Comparison of ENCODE assay signal across 8 mouse cellular contexts in genomic region chr4:129541868-129542591, GRCm38 (mm10). TPM values are rescaled to one million over a fixed set of nuclear protein-coding genes. Genes with fewer than 3 reads are reported as not detected.
DNase-seq lines count a peak whose midpoint lies in the region; ATAC-seq and TF ChIP-seq lines count a peak whose summit lies in the region.

No protein-coding gene starts in this region.

- no peak for TF ChIP-seq CTCF in testis, adult 2 months (IDR thresholded peaks at IDR 0.05; ENCODE audit: control insufficient read depth, insufficient read depth, insufficient replicate concordance, low read depth, low read length)

- no peaks in the 10 kb centered on the region for H3K27me3 ChIP-seq in forebrain, embryonic 14.5 days (replicated peaks; ENCODE audit: control insufficient read depth, insufficient read depth, low read length)
- H3K27me3 ChIP-seq in kidney, embryonic 14.5 days (ENCODE audit: control insufficient read depth, insufficient read depth, low read length), result no peaks in the 10 kb centered on the region
- no peaks in the 10 kb centered on the region for H3K27me3 ChIP-seq in testis, adult 2 months (ENCODE audit: control insufficient read depth, insufficient read depth, low read length)

- no peaks in the 10 kb centered on the region for H3K9me3 ChIP-seq in forebrain, embryonic 14.5 days (replicated peaks; ENCODE audit: control insufficient read depth, low read length)
- H3K9me3 ChIP-seq in kidney, embryonic 14.5 days (ENCODE audit: control insufficient read depth, low read length), result no peaks in the 10 kb centered on the region

- H3K9ac ChIP-seq in forebrain, embryonic 14.5 days (ENCODE audit: low read length), result peak overlapping the region; percentile 86
- peak overlapping the region; percentile 88 for H3K9ac ChIP-seq in kidney, embryonic 14.5 days (ENCODE audit: low read depth, low read length)

- peak overlapping the region; percentile 75; the same call in 1 of the 2 replicates for H3K27ac ChIP-seq in forebrain, embryonic 14.5 days (ENCODE audit: low read depth, low read length)
- H3K27ac ChIP-seq in kidney, embryonic 14.5 days (ENCODE audit: low read depth, low read length), result peak overlapping the region; percentile 80
- H3K27ac ChIP-seq in testis, adult 2 months (ENCODE audit: control insufficient read depth, insufficient read depth, low read depth, low read length), result peak overlapping the region; percentile 83

- 0 out of 2 replicates have a peak, but pooled peaks cover 7% of the 10 kb centered on the region for H3K36me3 ChIP-seq in forebrain, embryonic 14.5 days (ENCODE audit: control insufficient read depth, insufficient read depth, low read length)
- peaks cover 21% of the 10 kb centered on the region for H3K36me3 ChIP-seq in kidney, embryonic 14.5 days (ENCODE audit: control insufficient read depth, insufficient read depth, low read length)
- H3K36me3 ChIP-seq in testis, adult 2 months (ENCODE audit: control insufficient read depth, insufficient read depth, low read length), result no peaks in the 10 kb centered on the region

- H3K4me1 ChIP-seq in forebrain, embryonic 14.5 days (ENCODE audit: control insufficient read depth, insufficient read depth, low read length), result peaks cover 10% of the 10 kb centered on the region
- H3K4me1 ChIP-seq in kidney, embryonic 14.5 days (ENCODE audit: control insufficient read depth, insufficient read depth, low read length), result peaks cover 18% of the 10 kb centered on the region
- H3K4me1 ChIP-seq in testis, adult 2 months (ENCODE audit: control insufficient read depth, insufficient read depth, low read length), result peaks cover 5% of the 10 kb centered on the region

- peak overlapping the region; percentile 80 for H3K4me2 ChIP-seq in forebrain, embryonic 14.5 days (ENCODE audit: low read length)
- H3K4me2 ChIP-seq in kidney, embryonic 14.5 days (replicated peaks; ENCODE audit: low read depth, low read length), result peak overlapping the region; percentile 78

- H3K4me3 ChIP-seq in forebrain, embryonic 14.5 days (ENCODE audit: low read depth, low read length), result peak overlapping the region; percentile 79
- peak overlapping the region; percentile 89 for H3K4me3 ChIP-seq in kidney, embryonic 14.5 days (ENCODE audit: low read length)
- H3K4me3 ChIP-seq in testis, adult 2 months (ENCODE audit: control insufficient read depth, low read depth, low read length), result peak overlapping the region; percentile 98

- TF ChIP-seq POLR2A in testis, adult 2 months (IDR thresholded peaks at IDR 0.05; ENCODE audit: control insufficient read depth, low read depth, low read length), result no peak

- under 1% methylated on average over 30 of the region's 30 CpGs for WGBS in forebrain, embryonic 14.5 days
- WGBS in kidney, embryonic 14.5 days, result 1% methylated on average over 30 of the region's 30 CpGs

- ATAC-seq in forebrain, embryonic 14.5 days, result no peak; the same call in 1 of the 2 replicates
- ATAC-seq in kidney, embryonic 14.5 days (ENCODE audit: low FRiP score, low TSS enrichment), result peak; percentile 5; the same call in 1 of the 2 replicates
- peak; percentile 27; the same call in 1 of the 2 replicates for ATAC-seq in megakaryocyte-erythroid progenitor cell, adult 5-6 weeks (replicated peaks; ENCODE audit: low FRiP score, low TSS enrichment, poor library complexity, severe bottlenecking)

- peak; percentile 8 to 24 for DNase-seq in right cerebral cortex, adult 2 months (ENCODE audit: low spot score in 2 of 2)
- no peak for DNase-seq in right cerebral cortex, postnatal 10 days (ENCODE audit: low spot score in 2 of 2)
- peak; percentile 48 for DNase-seq in c-Kit-positive CD71-positive TER-119-positive erythroid progenitor cells, embryonic 14.5 days (ENCODE audit: low spot score)
- DNase-seq in forebrain, embryonic 14.5 days (ENCODE audit: low spot score), result peak; percentile 32
- no peak for DNase-seq in natural killer cell, adult 2 months (ENCODE audit: low spot score in 2 of 2)

RNA-seq across cellular contexts. Expression of gene Hdac1, which starts 0.5 kb away (rescaled TPM):
- polyA plus RNA-seq in forebrain, embryonic 14.5 days (2014; fragmentation: Nextera tagmentation; extraction: Ambion mirVana), result 132 and 154 TPM in 2 replicates
- polyA plus RNA-seq in kidney, embryonic 14.5 days (2014; fragmentation: Nextera tagmentation; extraction: Ambion mirVana), result 245 and 265 TPM in 2 replicates
- 136 and 147 TPM in 2 replicates for total RNA-seq in megakaryocyte-erythroid progenitor cell, adult 5-6 weeks (2014; fragmentation: Nextera tagmentation)
- total RNA-seq in megakaryocyte-erythroid progenitor cell, adult 5-6 weeks (2017), result 72.7 and 76.2 TPM in 2 replicates
- polyA plus RNA-seq in testis, adult 2 months (2012; rRNA removed), result 123 and 132 TPM in 2 replicates

RNA-seq across cellular contexts. Expression of gene Marcksl1, which starts 28.6 kb away (rescaled TPM):
- polyA plus RNA-seq in forebrain, embryonic 14.5 days (2014; fragmentation: Nextera tagmentation; extraction: Ambion mirVana), result 1,632 and 1,731 TPM in 2 replicates
- polyA plus RNA-seq in kidney, embryonic 14.5 days (2014; fragmentation: Nextera tagmentation; extraction: Ambion mirVana), result 823 and 993 TPM in 2 replicates
- 29.9 and 30.4 TPM in 2 replicates for total RNA-seq in megakaryocyte-erythroid progenitor cell, adult 5-6 weeks (2014; fragmentation: Nextera tagmentation)
- 41.4 and 48.3 TPM in 2 replicates for total RNA-seq in megakaryocyte-erythroid progenitor cell, adult 5-6 weeks (2017)
- 55.6 and 69.9 TPM in 2 replicates for polyA plus RNA-seq in testis, adult 2 months (2012; rRNA removed)

RNA-seq across cellular contexts. Expression of gene Lck, which starts 31.4 kb away (rescaled TPM):
- 8.2 and 9.0 TPM in 2 replicates for polyA plus RNA-seq in forebrain, embryonic 14.5 days (2014; fragmentation: Nextera tagmentation; extraction: Ambion mirVana)
- polyA plus RNA-seq in kidney, embryonic 14.5 days (2014; fragmentation: Nextera tagmentation; extraction: Ambion mirVana), result 11.4 and 14.1 TPM in 2 replicates
- total RNA-seq in megakaryocyte-erythroid progenitor cell, adult 5-6 weeks (2014; fragmentation: Nextera tagmentation), result 12.7 and 12.8 TPM in 2 replicates
- total RNA-seq in megakaryocyte-erythroid progenitor cell, adult 5-6 weeks (2017), result 3.7 and 11.6 TPM in 2 replicates
- 1.8 and 2.5 TPM in 2 replicates for polyA plus RNA-seq in testis, adult 2 months (2012; rRNA removed)

RNA-seq across cellular contexts. Expression of gene Fam167b, which starts 36.3 kb away (rescaled TPM):
- not detected in 2 replicates for polyA plus RNA-seq in forebrain, embryonic 14.5 days (2014; fragmentation: Nextera tagmentation; extraction: Ambion mirVana)
- polyA plus RNA-seq in kidney, embryonic 14.5 days (2014; fragmentation: Nextera tagmentation; extraction: Ambion mirVana), result 17.7 and 19.7 TPM in 2 replicates
- total RNA-seq in megakaryocyte-erythroid progenitor cell, adult 5-6 weeks (2014; fragmentation: Nextera tagmentation), result not detected in 2 replicates
- not detected in 2 replicates for total RNA-seq in megakaryocyte-erythroid progenitor cell, adult 5-6 weeks (2017)
- polyA plus RNA-seq in testis, adult 2 months (2012; rRNA removed), result 0.19 TPM in 1 of 2 replicates, not detected in the other

RNA-seq across cellular contexts. Expression of gene Fam229a, which starts 51.0 kb away (rescaled TPM):
- not detected in 2 replicates for polyA plus RNA-seq in forebrain, embryonic 14.5 days (2014; fragmentation: Nextera tagmentation; extraction: Ambion mirVana)
- polyA plus RNA-seq in kidney, embryonic 14.5 days (2014; fragmentation: Nextera tagmentation; extraction: Ambion mirVana), result 0.39 TPM in 1 of 2 replicates, not detected in the other
- total RNA-seq in megakaryocyte-erythroid progenitor cell, adult 5-6 weeks (2014; fragmentation: Nextera tagmentation), result not detected in 2 replicates
- not detected in 2 replicates for total RNA-seq in megakaryocyte-erythroid progenitor cell, adult 5-6 weeks (2017)
- 945 and 1,232 TPM in 2 replicates for polyA plus RNA-seq in testis, adult 2 months (2012; rRNA removed)

Comparison
In these comparisons a context has a peak if more than half of its experiments do, and no peak if none do; other contexts are left out.
1. DNase-seq: peak in right cerebral cortex, adult 2 months (2 of 2), c-Kit-positive CD71-positive TER-119-positive erythroid progenitor cells, embryonic 14.5 days (single experiment) and forebrain, embryonic 14.5 days (single experiment); none in right cerebral cortex, postnatal 10 days (0 of 2) and natural killer cell, adult 2 months (0 of 2).
2. RNA of gene Marcksl1, which starts 28.6 kb away (polyA plus RNA-seq): 1,632 to 1,731 TPM in forebrain, embryonic 14.5 days and 823 to 993 TPM in kidney, embryonic 14.5 days; 55.6 to 69.9 TPM in testis, adult 2 months; every median in the first group is over 10 times any median in the second.
3. Peak in every context shown above with its lines, with median percentiles within 50 percentile points of each other: H3K27ac ChIP-seq and H3K4me3 ChIP-seq.